Mouse (Mus musculus) CH12.LX (cell line): ENCODE measurements around the gene Tnnc1. TPM values are rescaled to one million over a fixed set of nuclear protein-coding genes. Genes with fewer than 3 reads are reported as not detected.
A peak's percentile ranks its signal among the peaks of the same experiment; 100 is the strongest.

ENCODE experiments used
- DNase-seq: peaks from one replicate; pipeline ENCODE4 v3.0.0-alpha.2; 2013; ENCODE audit errors: extremely low read depth
- H3K27ac ChIP-seq: 2 replicates; pipeline ENCODE4 v1.5.1; 2012; ENCODE audit warnings: low read depth, mild to moderate bottlenecking, control low read depth, moderate library complexity; ENCODE audit not compliant: insufficient read depth
- H3K27me3 ChIP-seq: replicated peaks from 2 replicates; pipeline ENCODE3; 2012; ENCODE audit warnings: inconsistent platforms
- H3K36me3 ChIP-seq, 2 experiments: replicated peaks in 1 of 2; 2 replicates each; pipeline versions ENCODE3 to v1.6.1; 2012; ENCODE audit warnings: inconsistent platforms in 1 of 2, low read length in 1 of 2, mild to moderate bottlenecking in 1 of 2, mixed read lengths in 1 of 2, moderate library complexity in 1 of 2; ENCODE audit not compliant: control insufficient read depth in 1 of 2, insufficient read depth in 1 of 2
- H3K4me1 ChIP-seq, 2 experiments: 2 replicates each; pipeline ENCODE4 v1.6.1; 2012; ENCODE audit warnings: inconsistent platforms in 1 of 2, moderate library complexity in 1 of 2; ENCODE audit not compliant: insufficient read depth in 2 of 2, control insufficient read depth in 1 of 2
- H3K4me2 ChIP-seq: 2 replicates; pipeline ENCODE4 v1.6.1; 2012; ENCODE audit warnings: low read depth, mild to moderate bottlenecking, control low read depth; ENCODE audit not compliant: poor library complexity, insufficient read depth, severe bottlenecking
- H3K4me3 ChIP-seq, 3 experiments: fragments of 150-350 bp in 1 of 3; sonication (generic) in 1 of 3; replicated peaks in 1 of 3; 2 replicates each; pipeline versions ENCODE3 to v1.5.1; 2011 to 2012; ENCODE audit warnings: low read depth in 2 of 3, low read length in 2 of 3, mild to moderate bottlenecking in 2 of 3, moderate library complexity in 2 of 3, control low read depth in 1 of 3, improper control_type of control experiment in 1 of 3, inconsistent platforms in 1 of 3, mixed read lengths in 1 of 3; ENCODE audit not compliant: poor library complexity in 1 of 3
- H3K79me2 ChIP-seq: replicated peaks from 2 replicates; pipeline ENCODE4 v1.6.1; 2012; ENCODE audit warnings: mild to moderate bottlenecking, moderate library complexity; ENCODE audit not compliant: control insufficient read depth, poor library complexity, insufficient read depth, severe bottlenecking; ENCODE audit errors: extremely low read depth
- H3K9ac ChIP-seq: 2 replicates; pipeline ENCODE4 v1.6.1; 2012; ENCODE audit warnings: low read depth, mild to moderate bottlenecking, control low read depth, moderate library complexity; ENCODE audit not compliant: insufficient read depth
- H3K9me3 ChIP-seq: replicated peaks from 2 replicates; pipeline ENCODE3; 2012; ENCODE audit warnings: low read length, inconsistent platforms, mixed read lengths
- BHLHE40 ChIP-seq: IDR thresholded peaks from 2 replicates; pipeline ENCODE4 v1.6.1; 2011; ENCODE audit warnings: mild to moderate bottlenecking, low read depth, low read length, improper control_type of control experiment
- CHD1 ChIP-seq: IDR thresholded peaks from 2 replicates; pipeline ENCODE4 v1.6.1; 2012; ENCODE audit warnings: low read depth, low read length, improper control_type of control experiment, inconsistent platforms
- CTCF ChIP-seq, 2 experiments: IDR thresholded peaks in 1 of 2; conservative IDR thresholded peaks in 1 of 2; 2 replicates each; pipeline ENCODE4 v1.5.1; 2011 to 2012; ENCODE audit warnings: low read depth in 2 of 2, low read length in 2 of 2, improper control_type of control experiment in 1 of 2, inconsistent platforms in 1 of 2, mild to moderate bottlenecking in 1 of 2, moderate library complexity in 1 of 2
- HCFC1 ChIP-seq: IDR thresholded peaks from 2 replicates; pipeline ENCODE4 v1.6.1; 2012; ENCODE audit warnings: low read depth, mild to moderate bottlenecking, inconsistent platforms, low read length, improper control_type of control experiment
- IRF4 ChIP-seq: IDR thresholded peaks from 2 replicates; pipeline ENCODE4 v1.6.1; 2014; ENCODE audit warnings: low read depth, mild to moderate bottlenecking, inconsistent platforms, low read length, improper control_type of control experiment
- JUN ChIP-seq: IDR thresholded peaks from 2 replicates; pipeline ENCODE4 v1.6.1; 2011; ENCODE audit warnings: low read depth, mild to moderate bottlenecking, low read length, improper control_type of control experiment, moderate library complexity; ENCODE audit not compliant: insufficient read depth
- MAZ ChIP-seq: IDR thresholded peaks from 2 replicates; pipeline ENCODE4 v1.6.1; 2012; ENCODE audit warnings: low read depth, mild to moderate bottlenecking, inconsistent platforms, low read length, improper control_type of control experiment, moderate library complexity
- MYC ChIP-seq: IDR thresholded peaks from 2 replicates; pipeline ENCODE4 v1.6.1; 2011; ENCODE audit warnings: low read depth, mild to moderate bottlenecking, improper control_type of control experiment, low read length
- NELFE ChIP-seq: IDR thresholded peaks from 2 replicates; pipeline ENCODE4 v1.6.1; 2011; ENCODE audit warnings: low read depth, low read length, improper control_type of control experiment
- PAX5 ChIP-seq: IDR thresholded peaks from 2 replicates; pipeline ENCODE4 v1.6.1; 2012; ENCODE audit warnings: low read length, inconsistent platforms, mixed read lengths
- POLR2A ChIP-seq: IDR thresholded peaks from 2 replicates; pipeline ENCODE4 v1.6.1; 2011; ENCODE audit warnings: low read depth, mild to moderate bottlenecking, improper control_type of control experiment, low read length
- POLR2AphosphoS2 ChIP-seq: IDR thresholded peaks from 2 replicates; pipeline ENCODE4 v1.6.1; 2011; ENCODE audit warnings: low read depth, low read length, improper control_type of control experiment
- RAD21 ChIP-seq: IDR thresholded peaks from 2 replicates; pipeline ENCODE4 v1.6.1; 2011; ENCODE audit warnings: low read depth, mild to moderate bottlenecking, low read length, improper control_type of control experiment, moderate library complexity
- RCOR1 ChIP-seq: conservative IDR thresholded peaks from 2 replicates; pipeline ENCODE4 v1.6.1; 2012; ENCODE audit warnings: low read depth, mild to moderate bottlenecking, inconsistent platforms, low read length, improper control_type of control experiment
- TBP ChIP-seq: conservative IDR thresholded peaks from 2 replicates; pipeline ENCODE4 v1.6.1; 2011; ENCODE audit warnings: low read depth, low read length, improper control_type of control experiment
- UBTF ChIP-seq: IDR thresholded peaks from 2 replicates; pipeline ENCODE4 v1.6.1; 2012; ENCODE audit warnings: low read depth, mild to moderate bottlenecking, inconsistent platforms, low read length, improper control_type of control experiment, moderate library complexity
- ZC3H11A ChIP-seq: IDR thresholded peaks from 2 replicates; pipeline ENCODE4 v1.6.1; 2012; ENCODE audit warnings: low read depth, mild to moderate bottlenecking, inconsistent platforms, low read length, improper control_type of control experiment
- ZKSCAN1 ChIP-seq: IDR thresholded peaks from 2 replicates; pipeline ENCODE4 v1.6.1; 2012; ENCODE audit warnings: low read depth, inconsistent platforms, low read length, improper control_type of control experiment, borderline replicate concordance
- ZMIZ1 ChIP-seq: IDR thresholded peaks from 2 replicates; pipeline ENCODE4 v1.6.1; 2012; ENCODE audit warnings: low read depth, mild to moderate bottlenecking, inconsistent platforms, low read length, improper control_type of control experiment
- ZNF384 ChIP-seq: IDR thresholded peaks from 2 replicates; pipeline ENCODE4 v1.6.1; 2012; ENCODE audit warnings: low read depth, low read length, improper control_type of control experiment, inconsistent platforms
- dilution Hi-C: fragments of 300-500 bp; cut with MboI; formaldehyde crosslinking; loops from 2 replicates; pipeline ENCODE4 v1.14.3; 2020; ENCODE audit warnings: low sequenced_read_pairs; ENCODE audit not compliant: extremely low pct_unique_long_range_greater_than_20kb, extremely low pct_ligation_motif_present
- in situ Hi-C: fragments of 300-500 bp; cut with MboI; formaldehyde crosslinking; loops from 3 replicates; pipeline ENCODE4 v1.14.3; 2019; ENCODE audit warnings: low sequenced_read_pairs, low pct_ligation_motif_present, low pct_unique_long_range_greater_than_20kb, mixed read lengths
- polyA plus RNA-seq: library from polyadenylated mRNA; unstranded; fragments of >175 nt; gene quantifications from 2 replicates; pipeline ENCODE4 v1.2.1, GENCODE M21; 2012; ENCODE audit warnings: low read depth; ENCODE audit not compliant: insufficient read length
- total RNA-seq, 2 experiments: library from RNA; depleted of rRNA; stranded (reverse); fragments of 300-350 nt in 1 of 2; fragments of >200 nt in 1 of 2; gene quantifications; 2 replicates each; pipeline ENCODE4 v1.2.3; 2012 to 2014

Tnnc1 gene
- total and polyA plus RNA-seq, 3 experiments, result 0.25 to 0.66 (median 0.63) TPM

- dilution Hi-C loops (no loop called here), in situ Hi-C loops (no loop called here)
- Histone ChIP-seq H3K27ac (peak overlapping the region; percentile 19), H3K36me3 (peaks cover 32 to 48% of the 10 kb centered on the region in 2 experiments), H3K9ac (peak overlapping the region; percentile 93), H3K9me3 (no peaks in the 10 kb centered on the region), H3K4me1 (peaks cover 7 to 24% of the 10 kb centered on the region in 2 experiments; a peak in 3 of 4 replicates), H3K79me2 (peaks cover 29% of the 10 kb centered on the region), H3K27me3 (peaks cover 8% of the 10 kb centered on the region), H3K4me2 (peak overlapping the region; percentile 95), H3K4me3 (peak overlapping the region; percentile 79 to 97 (median 88))
- TF ChIP-seq POLR2AphosphoS2, result no peak
- no peak for TF ChIP-seq ZC3H11A
- no peak for TF ChIP-seq UBTF
- TF ChIP-seq ZMIZ1, result no peak
- TF ChIP-seq JUN, result no peak
- no peak for TF ChIP-seq RCOR1
- TF ChIP-seq PAX5, result no peak
- TF ChIP-seq HCFC1, result no peak
- TF ChIP-seq MAZ, result no peak
- no peak for TF ChIP-seq CHD1
- no peak for TF ChIP-seq IRF4
- TF ChIP-seq NELFE, result no peak
- TF ChIP-seq ZNF384, result no peak
- peak; percentile 21 for DNase-seq
Observed at GRCm38 (mm10) chr14:31204844-31205243, 3.3 kb upstream of the Tnnc1 start.

GRCm38 (mm10) chr14:31205244-31205561 lies 2.9 kb upstream of the Tnnc1 start:
- peak overlapping the region; percentile 79 to 97 (median 88) for H3K4me3 ChIP-seq
- peak overlapping the region; percentile 95 for H3K4me2 ChIP-seq
- peak overlapping the region; percentile 93 for H3K9ac ChIP-seq
- no peaks in the 10 kb centered on the region for H3K9me3 ChIP-seq
- dilution Hi-C loops (no loop called here), in situ Hi-C loops (no loop called here)
- peaks cover 10% of the 10 kb centered on the region for H3K27me3 ChIP-seq
- peaks cover 7 to 24% of the 10 kb centered on the region in 2 experiments; a peak in 3 of 4 replicates for H3K4me1 ChIP-seq
- H3K36me3 ChIP-seq, result peaks cover 30 to 45% of the 10 kb centered on the region in 2 experiments
- peaks cover 29% of the 10 kb centered on the region for H3K79me2 ChIP-seq
- peak; percentile 24 for DNase-seq
- peak overlapping the region; percentile 19 for H3K27ac ChIP-seq
- no peak for TF ChIP-seq CTCF (conservative IDR thresholded peaks at IDR 0.05 in 1 of 2, IDR thresholded peaks at IDR 0.05 in 1 of 2; ENCODE audit: low read depth in 2 of 2, low read length in 2 of 2)
- no peak for TF ChIP-seq ZNF384
- no peak for TF ChIP-seq BHLHE40
- TF ChIP-seq POLR2A, result no peak
- no peak for TF ChIP-seq NELFE
- no peak for TF ChIP-seq RAD21
- no peak for TF ChIP-seq TBP
- TF ChIP-seq MAZ, result no peak
- no peak for TF ChIP-seq ZKSCAN1
- TF ChIP-seq MYC, result no peak; the same call in 1 of the 2 replicates
- no peak for TF ChIP-seq ZMIZ1
- TF ChIP-seq, all 38 proteins: peak for 0
